Mouse (Mus musculus) 3134 (cell line): Measurements from ENCODE around the gene Gmeb2.

Experiments used
- DNase-seq: peaks from one replicate; pipeline ENCODE4 v3.0.0-alpha.2; 2011; ENCODE audit warnings: low spot score; ENCODE audit not compliant: insufficient read length; ENCODE audit errors: extremely low read depth

The Gmeb2 gene

GRCm38 (mm10) chr2:181287958-181288350 is at the start of gene Gmeb2:
Gene Gmeb2 (minus strand): TSS chr2:181288035.
- peak; percentile 92 for DNase-seq

GRCm38 (mm10) chr2:181334023-181334422 is 46.2 kb upstream of the Gmeb2 start:
- DNase-seq: peak; percentile 21

GRCm38 (mm10) chr2:181332542-181332941 is 44.7 kb upstream of the Gmeb2 start:
- no peak for DNase-seq

GRCm38 (mm10) chr2:181326098-181326497 is 38.3 kb upstream of the Gmeb2 start:
- DNase-seq: peak; percentile 29

- DNase-seq: no peak
Observed at GRCm38 (mm10) chr2:181322136-181322535, 34.3 kb upstream of the Gmeb2 start.

- no peak for DNase-seq
Observed at GRCm38 (mm10) chr2:181320103-181320499, 32.3 kb upstream of the Gmeb2 start.

- peak; percentile 85 for DNase-seq
Observed at GRCm38 (mm10) chr2:181319248-181320102, 31.6 kb upstream of the Gmeb2 start, which contains the start of gene Rtel1. Gene Rtel1 (plus strand): TSS chr2:181319739.

- DNase-seq: no peak
Observed at GRCm38 (mm10) chr2:181314080-181314810, 26.4 kb upstream of the Gmeb2 start, which contains the start of gene Stmn3. Gene Stmn3 (minus strand): TSS chr2:181314500.

GRCm38 (mm10) chr2:181313344-181314079 is 25.7 kb upstream of the Gmeb2 start:
- no peak for DNase-seq

GRCm38 (mm10) chr2:181313006-181313343 is 25.1 kb upstream of the Gmeb2 start:
- DNase-seq: no peak

GRCm38 (mm10) chr2:181312435-181312834 is 24.6 kb upstream of the Gmeb2 start:
- DNase-seq: no peak

GRCm38 (mm10) chr2:181307144-181307804 is 19.4 kb upstream of the Gmeb2 start:
- peak; percentile 14 for DNase-seq

GRCm38 (mm10) chr2:181304944-181305343 is 17.1 kb upstream of the Gmeb2 start:
- DNase-seq: no peak

- DNase-seq: no peak
Observed at GRCm38 (mm10) chr2:181302041-181302440, 14.2 kb upstream of the Gmeb2 start.

- no peak for DNase-seq
Observed at GRCm38 (mm10) chr2:181290937-181291336, 3.1 kb upstream of the Gmeb2 start.

GRCm38 (mm10) chr2:181288691-181289090 is 856 bp upstream of the Gmeb2 start:
- DNase-seq: peak; percentile 15

GRCm38 (mm10) chr2:181287338-181287957 is 387 bp downstream of the Gmeb2 start:
- DNase-seq: peak; percentile 84

GRCm38 (mm10) chr2:181286629-181287337 is 1.1 kb downstream of the Gmeb2 start:
- DNase-seq: no peak

- DNase-seq: no peak
Observed at GRCm38 (mm10) chr2:181279968-181280367, 7.9 kb downstream of the Gmeb2 start.
